Mouse (Mus musculus): ENCODE data around the gene Usp40. TPM values are rescaled to one million over a fixed set of nuclear protein-coding genes. Genes with fewer than 3 reads are reported as not detected.

Usp40 gene
- polyA plus RNA-seq, 1 experiment from 2014 or later, result 20.8 TPM

DNA sequence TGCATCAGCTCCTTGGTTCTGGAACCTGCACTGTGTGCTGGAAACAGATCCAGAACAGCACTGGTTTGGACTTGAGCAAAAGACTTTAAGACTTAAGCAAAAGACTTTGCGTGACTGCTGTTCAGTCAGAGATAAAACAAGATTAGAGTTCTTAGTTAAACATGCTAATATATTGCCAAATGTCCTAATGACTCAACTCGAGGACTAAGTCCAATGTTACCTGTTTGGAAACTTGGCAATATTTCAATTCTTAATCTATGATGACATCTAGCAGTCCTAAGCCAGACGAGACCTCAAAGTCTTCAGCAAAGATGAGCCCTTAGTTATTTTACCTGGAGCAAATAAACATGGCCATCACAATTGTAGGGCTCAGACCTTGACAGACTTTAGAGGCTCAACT is 5.4 kb upstream of the Usp40 start:
- Histone ChIP-seq H3K36me3 (ENCODE audit: control insufficient read depth, insufficient read depth, low read length) (no peaks in the 10 kb centered on the region), H3K27ac (ENCODE audit: low read length) (no peak overlapping the region), H3K4me2 (ENCODE audit: low read length) (no peak overlapping the region), H3K9ac (ENCODE audit: low read depth, low read length) (no peak overlapping the region), H3K9me3 (replicated peaks; ENCODE audit: control insufficient read depth, low read length, poor library complexity, severe bottlenecking) (no peaks in the 10 kb centered on the region), H3K4me3 (ENCODE audit: low read depth, low read length) (no peak overlapping the region), H3K27me3 (ENCODE audit: control insufficient read depth, insufficient read depth, low read depth, low read length) (no peaks in the 10 kb centered on the region), H3K4me1 (ENCODE audit: control insufficient read depth, insufficient read depth, low read length) (no peaks in the 10 kb centered on the region)
- WGBS, result 80% methylated on average over 3 of the region's 3 CpGs
- no peak for ATAC-seq

DNA sequence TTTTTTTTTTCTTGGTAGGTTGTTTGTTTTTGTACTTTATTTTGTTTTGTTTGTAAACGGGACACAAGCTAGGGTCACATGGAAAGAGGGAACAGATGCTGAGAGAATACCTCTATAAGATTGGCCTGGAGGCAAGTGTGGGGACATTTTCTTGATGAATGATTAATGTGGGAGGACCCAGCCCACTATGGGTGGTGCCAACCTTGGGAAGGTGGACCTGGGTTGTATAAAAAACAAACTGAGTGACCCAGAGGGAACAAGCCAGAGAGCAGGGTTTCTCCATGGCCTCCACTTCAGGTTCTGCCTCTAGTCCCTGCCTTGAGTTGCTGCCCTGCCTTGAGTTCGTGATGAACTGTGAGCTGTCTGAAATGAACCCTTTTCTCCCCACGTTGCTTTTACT is 1.2 kb upstream of the Usp40 start:
- H3K9ac ChIP-seq (ENCODE audit: low read depth, low read length), result no peak overlapping the region
- no peak overlapping the region for H3K27ac ChIP-seq (ENCODE audit: low read length)
- H3K27me3 ChIP-seq (ENCODE audit: control insufficient read depth, insufficient read depth, low read depth, low read length), result no peaks in the 10 kb centered on the region
- ATAC-seq, result no peak
- H3K36me3 ChIP-seq (ENCODE audit: control insufficient read depth, insufficient read depth, low read length), result 0 out of 2 replicates have a peak, but pooled peaks cover 2% of the 10 kb centered on the region
- WGBS, result 75% methylated on average over 3 of the region's 3 CpGs
- H3K4me1 ChIP-seq (ENCODE audit: control insufficient read depth, insufficient read depth, low read length), result peaks cover 15% of the 10 kb centered on the region
- no peak overlapping the region for H3K4me3 ChIP-seq (ENCODE audit: low read depth, low read length)
- H3K9me3 ChIP-seq (replicated peaks; ENCODE audit: control insufficient read depth, low read length, poor library complexity, severe bottlenecking), result no peaks in the 10 kb centered on the region
- H3K4me2 ChIP-seq (ENCODE audit: low read length), result no peak overlapping the region

DNA sequence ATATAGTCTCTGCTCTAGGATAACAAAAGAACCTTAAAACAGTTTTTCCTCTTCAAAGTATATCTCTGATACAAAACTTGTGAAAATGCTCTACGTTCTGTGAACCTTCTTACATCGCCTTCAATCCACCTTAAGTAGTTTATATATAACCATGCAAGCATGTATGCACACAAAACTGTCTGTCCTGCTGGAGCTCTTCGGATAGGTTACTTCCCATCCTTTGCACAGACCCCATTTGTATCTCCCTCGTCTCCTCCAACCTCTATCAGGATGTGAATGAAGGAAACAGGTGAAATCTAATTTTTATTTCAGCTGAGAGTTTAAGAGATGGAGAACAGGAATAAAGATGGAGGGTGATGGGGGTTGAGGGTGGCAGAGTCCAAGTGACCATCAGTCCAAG is 384 bp upstream of the Usp40 start:
- H3K4me1 ChIP-seq (ENCODE audit: control insufficient read depth, insufficient read depth, low read length), result peaks cover 15% of the 10 kb centered on the region
- ATAC-seq, result peak; percentile 58
- peak overlapping the region; percentile 77 for H3K4me3 ChIP-seq (ENCODE audit: low read depth, low read length)
- peak overlapping the region; percentile 66 for H3K4me2 ChIP-seq (ENCODE audit: low read length)
- H3K9me3 ChIP-seq (replicated peaks; ENCODE audit: control insufficient read depth, low read length, poor library complexity, severe bottlenecking), result no peaks in the 10 kb centered on the region
- peak overlapping the region; percentile 17; the same call in 1 of the 2 replicates for H3K9ac ChIP-seq (ENCODE audit: low read depth, low read length)
- no peak overlapping the region for H3K27ac ChIP-seq (ENCODE audit: low read length)
- no peaks in the 10 kb centered on the region for H3K27me3 ChIP-seq (ENCODE audit: control insufficient read depth, insufficient read depth, low read depth, low read length)
- 48% methylated on average over 4 of the region's 4 CpGs for WGBS
- 0 out of 2 replicates have a peak, but pooled peaks cover 2% of the 10 kb centered on the region for H3K36me3 ChIP-seq (ENCODE audit: control insufficient read depth, insufficient read depth, low read length)

DNA sequence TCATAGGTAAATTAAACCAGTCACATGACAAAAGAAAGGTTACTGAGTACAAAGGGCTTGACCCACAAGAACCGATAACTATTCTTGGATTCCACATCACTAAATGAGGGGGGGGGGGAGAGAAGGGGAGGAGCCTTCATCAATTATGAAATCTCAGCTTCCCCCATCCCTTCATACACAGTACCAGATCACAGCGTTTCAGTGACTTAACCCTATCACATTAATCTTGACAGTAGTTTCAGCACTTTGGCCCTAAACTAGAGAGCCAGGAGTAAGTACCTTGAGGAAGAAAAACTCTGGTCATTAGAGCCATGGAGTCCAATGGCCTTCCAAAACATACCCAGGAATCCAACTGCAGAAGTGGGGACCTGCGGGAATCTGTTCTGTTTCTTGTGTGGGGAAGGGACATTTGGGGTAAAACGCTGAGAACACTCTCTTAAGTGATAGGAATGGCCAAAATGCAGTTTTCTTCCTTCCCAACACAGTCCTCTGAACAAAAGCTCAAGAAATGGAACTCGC is 600 bp downstream of the Usp40 start:
- WGBS, result 2% methylated on average over 5 of the region's 5 CpGs
- Histone ChIP-seq H3K4me2 (ENCODE audit: low read length) (peak overlapping the region; percentile 66), H3K9me3 (replicated peaks; ENCODE audit: control insufficient read depth, low read length, poor library complexity, severe bottlenecking) (no peaks in the 10 kb centered on the region), H3K9ac (ENCODE audit: low read depth, low read length) (peak overlapping the region; percentile 90), H3K4me1 (ENCODE audit: control insufficient read depth, insufficient read depth, low read length) (peaks cover 15% of the 10 kb centered on the region), H3K27ac (ENCODE audit: low read length) (peak overlapping the region; percentile 94), H3K4me3 (ENCODE audit: low read depth, low read length) (peak overlapping the region; percentile 77), H3K27me3 (ENCODE audit: control insufficient read depth, insufficient read depth, low read depth, low read length) (no peaks in the 10 kb centered on the region), H3K36me3 (ENCODE audit: control insufficient read depth, insufficient read depth, low read length) (peaks cover 6% of the 10 kb centered on the region; the same call in 1 of the 2 replicates)
- ATAC-seq, result peak; percentile 70

DNA sequence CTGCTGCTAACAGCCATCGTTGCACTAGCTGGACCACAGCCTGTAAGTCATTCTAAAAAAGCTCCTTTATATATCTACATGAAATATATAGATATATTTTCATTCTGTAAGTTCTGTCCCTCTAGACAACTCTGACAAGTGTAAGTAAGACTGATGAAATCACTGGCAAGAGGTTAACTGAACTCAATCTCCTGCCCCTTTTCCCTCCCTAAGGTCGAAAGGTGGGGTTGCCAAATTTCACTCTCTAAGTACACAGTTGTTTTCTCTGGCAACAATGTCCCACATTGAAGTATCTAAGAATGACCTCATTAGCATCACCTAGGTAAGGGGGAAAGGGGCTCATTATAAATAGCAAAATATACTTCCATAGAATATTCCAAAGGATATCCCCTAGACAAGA is 15.6 kb downstream of the Usp40 start:
- no peaks in the 10 kb centered on the region for H3K4me1 ChIP-seq (ENCODE audit: control insufficient read depth, insufficient read depth, low read length)
- ATAC-seq, result no peak
- no peak overlapping the region for H3K27ac ChIP-seq (ENCODE audit: low read length)
- H3K27me3 ChIP-seq (ENCODE audit: control insufficient read depth, insufficient read depth, low read depth, low read length), result no peaks in the 10 kb centered on the region
- no peak overlapping the region for H3K9ac ChIP-seq (ENCODE audit: low read depth, low read length)
- H3K4me2 ChIP-seq (ENCODE audit: low read length), result no peak overlapping the region
- no peaks in the 10 kb centered on the region for H3K9me3 ChIP-seq (replicated peaks; ENCODE audit: control insufficient read depth, low read length, poor library complexity, severe bottlenecking)
- no peak overlapping the region for H3K4me3 ChIP-seq (ENCODE audit: low read depth, low read length)
- 100% methylated on average over 2 of the region's 2 CpGs for WGBS
- H3K36me3 ChIP-seq (ENCODE audit: control insufficient read depth, insufficient read depth, low read length), result peaks cover 47% of the 10 kb centered on the region

DNA sequence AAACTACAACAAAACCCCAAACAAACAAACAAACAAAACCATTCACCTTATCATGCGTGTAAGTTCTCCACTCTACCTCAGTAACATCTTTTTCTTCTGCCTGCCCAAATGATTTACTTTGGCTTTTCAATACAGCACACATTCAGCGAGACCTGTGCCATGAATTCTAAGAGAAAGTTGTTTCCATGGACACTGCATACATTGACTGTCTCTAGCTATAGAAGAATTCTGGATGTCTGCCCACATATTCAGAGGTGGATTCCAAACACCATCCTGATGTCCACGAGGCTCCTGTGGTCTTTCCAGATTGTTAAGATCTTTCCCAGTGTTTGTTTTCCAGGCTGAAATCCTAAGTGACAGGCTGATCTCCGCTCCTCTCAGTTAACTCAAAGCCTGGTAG is 26.1 kb downstream of the Usp40 start:
- H3K4me2 ChIP-seq (ENCODE audit: low read length), result no peak overlapping the region
- peaks cover 35% of the 10 kb centered on the region for H3K36me3 ChIP-seq (ENCODE audit: control insufficient read depth, insufficient read depth, low read length)
- no peak overlapping the region for H3K4me3 ChIP-seq (ENCODE audit: low read depth, low read length)
- WGBS, result 58% methylated on average over 4 of the region's 4 CpGs
- H3K9me3 ChIP-seq (replicated peaks; ENCODE audit: control insufficient read depth, low read length, poor library complexity, severe bottlenecking), result no peaks in the 10 kb centered on the region
- H3K27me3 ChIP-seq (ENCODE audit: control insufficient read depth, insufficient read depth, low read depth, low read length), result no peaks in the 10 kb centered on the region
- ATAC-seq, result no peak
- no peak overlapping the region for H3K27ac ChIP-seq (ENCODE audit: low read length)
- no peaks in the 10 kb centered on the region for H3K4me1 ChIP-seq (ENCODE audit: control insufficient read depth, insufficient read depth, low read length)
- no peak overlapping the region for H3K9ac ChIP-seq (ENCODE audit: low read depth, low read length)

DNA sequence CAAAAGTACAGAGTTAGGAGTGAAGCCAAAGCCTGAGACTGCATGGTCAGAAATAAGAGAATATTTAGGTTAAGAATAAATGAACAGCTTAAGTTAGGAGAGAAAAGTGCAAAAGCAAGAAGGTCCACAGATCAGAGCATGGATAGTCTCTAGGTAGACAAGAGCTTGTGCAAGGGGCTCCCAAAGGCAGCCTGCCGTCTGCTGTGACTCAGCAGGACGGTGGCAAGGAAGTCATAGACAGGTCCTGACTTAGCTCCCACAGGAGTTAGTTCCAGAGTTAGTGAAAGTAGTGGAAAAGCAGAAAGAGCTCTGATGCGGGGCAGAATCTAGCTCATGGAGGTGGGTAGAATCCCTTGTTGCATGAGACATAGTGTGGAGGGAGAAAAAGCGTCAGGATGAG is 38.0 kb downstream of the Usp40 start:
- Histone ChIP-seq H3K4me1 (ENCODE audit: control insufficient read depth, insufficient read depth, low read length) (no peaks in the 10 kb centered on the region), H3K27me3 (ENCODE audit: control insufficient read depth, insufficient read depth, low read depth, low read length) (no peaks in the 10 kb centered on the region), H3K9ac (ENCODE audit: low read depth, low read length) (no peak overlapping the region), H3K4me2 (ENCODE audit: low read length) (no peak overlapping the region), H3K36me3 (ENCODE audit: control insufficient read depth, insufficient read depth, low read length) (peaks cover 13% of the 10 kb centered on the region), H3K4me3 (ENCODE audit: low read depth, low read length) (no peak overlapping the region), H3K27ac (ENCODE audit: low read length) (no peak overlapping the region), H3K9me3 (replicated peaks; ENCODE audit: control insufficient read depth, low read length, poor library complexity, severe bottlenecking) (no peaks in the 10 kb centered on the region)
- ATAC-seq, result no peak
- WGBS, result 92% methylated on average over 4 of the region's 4 CpGs

DNA sequence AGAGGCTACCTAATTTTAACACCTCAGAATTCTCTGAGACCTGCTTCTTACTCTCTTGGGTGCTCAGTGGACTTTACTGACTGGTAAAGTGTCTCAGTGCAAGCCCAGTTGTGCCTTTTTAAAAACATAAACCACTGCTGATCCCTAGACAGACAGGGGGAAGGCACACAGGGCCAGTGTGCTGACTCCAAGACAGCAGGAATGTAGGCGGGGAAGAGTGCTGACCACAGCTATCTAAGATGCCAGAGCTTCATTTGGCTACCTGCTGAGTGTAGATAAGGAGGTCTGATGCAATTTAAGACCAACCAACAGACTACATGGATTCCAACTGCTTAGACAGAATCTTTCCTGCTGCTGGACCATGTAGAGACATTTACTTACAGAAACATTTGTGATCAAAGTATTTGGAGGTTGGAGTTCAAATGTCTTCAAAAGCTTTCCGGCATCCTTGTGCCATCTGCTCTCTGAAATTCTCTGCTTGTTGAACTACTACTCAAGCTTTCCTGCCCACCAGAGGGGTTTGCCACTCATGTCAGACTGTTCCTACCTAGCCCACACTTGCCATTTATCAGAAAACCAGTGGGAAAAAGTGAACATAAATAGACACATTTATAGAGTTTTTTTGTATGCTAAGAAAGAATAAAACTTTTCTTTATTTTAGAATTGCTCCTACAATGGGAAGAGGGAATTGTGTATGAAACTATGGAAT is 46.7 kb downstream of the Usp40 start:
- Histone ChIP-seq H3K36me3 (ENCODE audit: control insufficient read depth, insufficient read depth, low read length) (peaks cover 21% of the 10 kb centered on the region), H3K4me3 (ENCODE audit: low read depth, low read length) (no peak overlapping the region)

DNA sequence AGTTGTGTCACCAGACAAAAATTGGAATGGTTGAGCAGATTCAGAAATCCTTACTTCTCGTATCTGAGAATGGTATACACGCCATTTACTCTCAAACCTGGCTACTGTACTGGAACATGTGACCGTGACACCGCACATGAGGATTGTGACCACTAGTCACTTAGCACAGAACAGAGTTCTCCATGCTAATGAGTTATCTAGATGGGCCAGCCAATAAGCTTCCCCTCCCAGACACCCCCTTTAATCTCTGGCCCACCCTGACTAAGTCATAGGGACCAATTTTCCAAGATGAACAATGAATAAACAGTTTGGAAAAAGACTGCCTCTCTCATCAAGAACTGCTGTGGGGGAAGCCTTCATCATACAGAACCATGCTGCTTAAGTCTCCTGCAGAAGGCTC is 47.6 kb downstream of the Usp40 start:
- ATAC-seq, result no peak
- peaks cover 24% of the 10 kb centered on the region for H3K36me3 ChIP-seq (ENCODE audit: control insufficient read depth, insufficient read depth, low read length)

More for the DNA sequence above, 46.7 kb downstream of the Usp40 start:
- WGBS, result 95% methylated on average over 2 of the region's 2 CpGs
- H3K27me3 ChIP-seq (ENCODE audit: control insufficient read depth, insufficient read depth, low read depth, low read length), result no peaks in the 10 kb centered on the region
- H3K4me2 ChIP-seq (ENCODE audit: low read length), result no peak overlapping the region
- H3K9ac ChIP-seq (ENCODE audit: low read depth, low read length), result no peak overlapping the region
- ATAC-seq, result no peak
- H3K9me3 ChIP-seq (replicated peaks; ENCODE audit: control insufficient read depth, low read length, poor library complexity, severe bottlenecking), result no peaks in the 10 kb centered on the region
- H3K27ac ChIP-seq (ENCODE audit: low read length), result no peak overlapping the region
- H3K4me1 ChIP-seq (ENCODE audit: control insufficient read depth, insufficient read depth, low read length), result no peaks in the 10 kb centered on the region

More for the DNA sequence above, 47.6 kb downstream of the Usp40 start:
- no peak overlapping the region for H3K4me2 ChIP-seq (ENCODE audit: low read length)
- 92% methylated on average over 4 of the region's 4 CpGs for WGBS
- H3K27ac ChIP-seq (ENCODE audit: low read length), result no peak overlapping the region
- H3K4me1 ChIP-seq (ENCODE audit: control insufficient read depth, insufficient read depth, low read length), result no peaks in the 10 kb centered on the region
- no peak overlapping the region for H3K4me3 ChIP-seq (ENCODE audit: low read depth, low read length)
- H3K9ac ChIP-seq (ENCODE audit: low read depth, low read length), result no peak overlapping the region
- H3K27me3 ChIP-seq (ENCODE audit: control insufficient read depth, insufficient read depth, low read depth, low read length), result no peaks in the 10 kb centered on the region
- no peaks in the 10 kb centered on the region for H3K9me3 ChIP-seq (replicated peaks; ENCODE audit: control insufficient read depth, low read length, poor library complexity, severe bottlenecking)
